ENCODE assay signal across 14 mouse cellular contexts in genomic region chr4:135548521-135549077, GRCm38 (mm10). TPM values are rescaled to one million over a fixed set of nuclear protein-coding genes. Genes with fewer than 3 reads are reported as not detected.
DNase-seq lines count a peak whose midpoint lies in the region; ATAC-seq and TF ChIP-seq lines count a peak whose summit lies in the region.
"Had no signal": no experiment of that assay in that cellular context is flagged by ENCODE, and none has a peak within 500 bp of the region (broad histone marks: within the 10 kb centered on the region; RNA-seq: fewer than 3 reads in every experiment).

No protein-coding gene starts in this region.

- H3K9me3 ChIP-seq in kidney, embryonic 16.5 days (ENCODE audit: low read length): no peaks in the 10 kb centered on the region
- no peaks in the 10 kb centered on the region for H3K9me3 ChIP-seq in E14TG2a.4 (ENCODE audit: low read length)
- no peaks in the 10 kb centered on the region for H3K9me3 ChIP-seq in embryonic facial prominence, embryonic 10.5 days
- H3K9me3 ChIP-seq: embryonic facial prominence, embryonic 13.5 days; midbrain, embryonic 12.5 days had no signal

- WGBS in kidney, embryonic 16.5 days: 28% methylated on average over 9 of the region's 9 CpGs
- 35% methylated on average over 9 of the region's 9 CpGs for WGBS in embryonic facial prominence, embryonic 10.5 days

- ATAC-seq in kidney, embryonic 16.5 days (ENCODE audit: low FRiP score, low TSS enrichment): no peak

- no peak overlapping the region for H3K4me2 ChIP-seq in kidney, embryonic 16.5 days (replicated peaks; ENCODE audit: low read depth, low read length)
- H3K4me2 ChIP-seq: embryonic facial prominence, embryonic 13.5 days; midbrain, embryonic 12.5 days had no signal

- peaks cover 63% of the 10 kb centered on the region for H3K4me1 ChIP-seq in kidney, embryonic 16.5 days (ENCODE audit: insufficient read depth, low read length)
- peaks cover 99% of the 10 kb centered on the region for H3K4me1 ChIP-seq in E14TG2a.4 (replicated peaks; ENCODE audit: low read depth, low read length)
- peaks cover 85% of the 10 kb centered on the region for H3K4me1 ChIP-seq in embryonic facial prominence, embryonic 10.5 days

- DNase-seq in embryo, embryonic 9.5 days (ENCODE audit: extremely low spot score): peak; percentile 6
- no peak for DNase-seq in embryo, embryonic 11 days
- peak; percentile 31 for DNase-seq in kidney, adult 11 months
- DNase-seq in embryonic facial prominence, embryonic 10.5 days (ENCODE audit: low spot score): no peak
- DNase-seq in thymus, postnatal 36 days: no peak
- no peak for DNase-seq in lung, postnatal 36 days
- DNase-seq: cerebellum, postnatal 36 days; right cerebral cortex, postnatal 14 days had no signal

- no peak overlapping the region for H3K4me3 ChIP-seq in kidney, embryonic 16.5 days (ENCODE audit: low read length)
- H3K4me3 ChIP-seq in E14TG2a.4 (replicated peaks; ENCODE audit: low read length): peak overlapping the region; percentile 69
- H3K4me3 ChIP-seq in embryonic facial prominence, embryonic 10.5 days: no peak overlapping the region
- H3K4me3 ChIP-seq: embryonic facial prominence, embryonic 13.5 days; midbrain, embryonic 12.5 days; myocyte had no signal

- no peaks in the 10 kb centered on the region for H3K27me3 ChIP-seq in kidney, embryonic 16.5 days (ENCODE audit: insufficient read depth, low read length)
- no peaks in the 10 kb centered on the region for H3K27me3 ChIP-seq in E14TG2a.4 (ENCODE audit: insufficient read depth, low read length)
- peaks cover 93% of the 10 kb centered on the region for H3K27me3 ChIP-seq in embryonic facial prominence, embryonic 10.5 days (replicated peaks; ENCODE audit: low read depth, poor library complexity, severe bottlenecking)
- H3K27me3 ChIP-seq: embryonic facial prominence, embryonic 13.5 days had no signal

- H3K36me3 ChIP-seq in kidney, embryonic 16.5 days (ENCODE audit: insufficient read depth, low read length): no peaks in the 10 kb centered on the region
- peaks cover 58% of the 10 kb centered on the region for H3K36me3 ChIP-seq in E14TG2a.4 (ENCODE audit: insufficient read depth, low read length)
- no peaks in the 10 kb centered on the region for H3K36me3 ChIP-seq in embryonic facial prominence, embryonic 10.5 days (replicated peaks)
- H3K36me3 ChIP-seq: embryonic facial prominence, embryonic 13.5 days; midbrain, embryonic 12.5 days had no signal

- no peak overlapping the region; the same call in 1 of the 2 replicates for H3K27ac ChIP-seq in kidney, embryonic 16.5 days (ENCODE audit: low read length)
- H3K27ac ChIP-seq in embryonic facial prominence, embryonic 10.5 days (replicated peaks): peak overlapping the region; percentile 66
- H3K27ac ChIP-seq: liver, embryonic 14.5 days; midbrain, embryonic 12.5 days had no signal

- H3K9ac ChIP-seq in kidney, embryonic 16.5 days (replicated peaks; ENCODE audit: low read length): no peak overlapping the region
- H3K9ac ChIP-seq: embryonic facial prominence, embryonic 13.5 days; liver, embryonic 14.5 days; midbrain, embryonic 12.5 days had no signal

- TF ChIP-seq CTCF in E14TG2a.4 (conservative IDR thresholded peaks at IDR 0.05; ENCODE audit: low read length): no peak

RNA-seq across cellular contexts. Expression of gene Grhl3, which starts 24.8 kb away (rescaled TPM):
- polyA plus RNA-seq in kidney, embryonic 16.5 days (2015; fragmentation: Nextera tagmentation; extraction: Ambion mirVana): 3.6 and 4.9 TPM in 2 replicates
- 7.6 and 9.6 TPM in 2 replicates for polyA plus RNA-seq in embryonic facial prominence, embryonic 10.5 days (2016; fragmentation: Nextera tagmentation; extraction: Ambion mirVana)

RNA-seq across cellular contexts. Expression of gene Nipal3, which starts 53.8 kb away (rescaled TPM):
- polyA plus RNA-seq in kidney, embryonic 16.5 days (2015; fragmentation: Nextera tagmentation; extraction: Ambion mirVana): 4.3 and 7.1 TPM in 2 replicates
- polyA plus RNA-seq in embryonic facial prominence, embryonic 10.5 days (2016; fragmentation: Nextera tagmentation; extraction: Ambion mirVana): 3.2 and 3.7 TPM in 2 replicates

RNA-seq across cellular contexts. Expression of gene Stpg1, which starts 54.0 kb away (rescaled TPM):
- 0.84 and 1.1 TPM in 2 replicates for polyA plus RNA-seq in kidney, embryonic 16.5 days (2015; fragmentation: Nextera tagmentation; extraction: Ambion mirVana)
- polyA plus RNA-seq in embryonic facial prominence, embryonic 10.5 days (2016; fragmentation: Nextera tagmentation; extraction: Ambion mirVana): 0.18 and 0.37 TPM in 2 replicates
- polyA plus RNA-seq: embryonic facial prominence, embryonic 13.5 days; myocyte had no signal

Comparison
In these comparisons a context has a peak if more than half of its experiments do, and no peak if none do; other contexts are left out.
1. DNase-seq: peak in embryo, embryonic 9.5 days (single experiment) and kidney, adult 11 months (single experiment); none in embryo, embryonic 11 days (single experiment), embryonic facial prominence, embryonic 10.5 days (single experiment), thymus, postnatal 36 days (0 of 2) and lung, postnatal 36 days (single experiment).